Mouse (Mus musculus): ENCODE measurements around the gene Tnfrsf12a.

Tnfrsf12a gene

DNA sequence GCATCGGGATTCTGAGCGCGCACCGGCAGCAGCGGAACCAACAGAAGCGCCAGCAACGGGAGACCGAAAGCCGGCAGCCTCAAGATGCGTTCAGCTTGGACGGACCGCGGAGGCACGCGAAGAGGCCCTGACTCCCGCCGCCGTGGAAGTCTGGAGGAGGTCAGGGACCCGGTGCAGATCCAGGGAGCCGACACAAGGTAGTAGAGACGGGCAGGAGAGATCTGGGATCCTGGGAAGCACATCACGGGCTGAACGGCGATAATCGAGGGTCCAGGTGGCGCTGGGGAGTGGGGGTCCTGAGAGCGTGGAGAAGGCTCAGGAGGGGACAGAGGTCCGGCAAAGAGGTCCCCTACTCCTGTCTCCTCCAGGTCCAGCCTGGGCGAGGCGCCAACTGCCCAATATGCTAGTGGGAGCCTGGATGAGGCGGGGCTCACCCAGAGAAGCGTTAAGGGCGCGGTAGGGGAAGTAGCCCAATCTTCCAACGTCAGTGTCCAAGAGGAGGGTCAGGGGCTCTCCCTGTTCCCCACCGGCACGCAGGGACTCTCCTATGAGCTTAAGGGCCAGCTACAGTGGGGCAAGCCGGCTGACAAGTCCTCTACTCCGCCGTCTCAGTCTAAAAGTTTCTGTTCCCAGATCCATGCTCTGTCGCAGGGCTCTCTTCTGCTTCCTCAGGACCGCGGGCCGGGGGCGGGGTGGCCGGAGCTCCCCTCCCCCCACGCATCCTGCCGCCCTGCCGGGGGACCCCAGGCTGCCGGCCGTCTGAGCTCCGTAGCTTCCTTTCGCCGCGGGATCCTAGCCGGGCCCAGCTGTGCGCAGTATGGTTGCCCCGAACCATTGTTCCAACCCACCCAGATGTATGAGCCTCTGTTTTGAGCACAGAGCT, 32.4 kb downstream of the Tnfrsf12a start, which contains the start of gene Mmp25:
TSS of gene Mmp25 (minus strand) at position 665 of the 883 bp plus-strand sequence.
- DNase-seq (ENCODE audit: low spot score) = no peak

GRCm38 (mm10) chr17:23631241-23631640, 46.0 kb downstream of the Tnfrsf12a start:
- DNase-seq (ENCODE audit: low spot score) = no peak

DNA sequence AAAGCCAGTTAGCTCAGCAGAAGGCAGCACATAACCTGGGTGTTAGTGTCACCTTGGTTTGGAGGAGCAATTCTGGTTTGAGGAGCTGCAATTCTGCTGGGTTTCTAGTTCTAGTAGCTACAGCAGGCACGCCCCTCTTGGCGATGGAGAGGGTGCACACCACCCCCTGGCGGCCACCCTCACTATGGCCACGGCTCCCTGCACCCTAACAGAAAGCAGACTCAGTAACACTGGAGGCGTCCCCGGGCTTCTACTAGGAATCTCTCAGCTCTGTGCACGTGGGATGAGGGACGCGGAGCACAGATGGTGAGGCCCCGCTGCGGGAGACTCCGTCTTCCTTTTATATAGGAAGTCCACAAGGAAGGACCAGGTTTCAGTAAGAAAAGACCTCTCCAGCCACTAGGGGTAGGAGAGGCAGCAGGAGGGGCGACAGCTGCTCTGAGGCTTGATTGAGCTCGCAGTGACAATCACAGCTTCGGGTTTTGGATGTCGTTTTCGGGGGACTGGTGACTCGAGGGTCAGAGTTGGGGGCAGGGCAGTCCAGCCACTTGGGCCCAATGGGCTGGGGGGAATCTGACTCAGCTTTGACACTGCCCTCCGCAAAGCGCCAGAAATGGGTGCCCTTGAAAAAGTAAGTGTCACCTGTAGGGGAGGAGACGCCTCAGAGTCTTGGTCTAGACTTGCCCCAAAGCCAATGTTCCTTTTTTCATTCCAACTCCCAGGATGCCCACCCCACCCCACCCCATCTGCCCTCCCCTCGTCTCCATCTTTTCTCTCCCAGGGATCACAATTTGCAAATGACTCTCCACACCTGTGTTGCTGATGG, 46.9 kb downstream of the Tnfrsf12a start:
- peak; percentile 59 for DNase-seq (ENCODE audit: low spot score)

- DNase-seq (ENCODE audit: low spot score) = no peak
Observed at GRCm38 (mm10) chr17:23627813-23628212, 49.5 kb downstream of the Tnfrsf12a start.
